Mouse (Mus musculus): ENCODE measurements around the gene Scaf4. TPM values are rescaled to one million over a fixed set of nuclear protein-coding genes. Genes with fewer than 3 reads are reported as not detected.
A peak's percentile ranks its signal among the peaks of the same experiment; 100 is the strongest.

Gene Scaf4
- 30.4 and 32.6 TPM in 2 replicates for polyA plus RNA-seq (2015; fragmentation: Nextera tagmentation; extraction: Ambion mirVana)

DNA sequence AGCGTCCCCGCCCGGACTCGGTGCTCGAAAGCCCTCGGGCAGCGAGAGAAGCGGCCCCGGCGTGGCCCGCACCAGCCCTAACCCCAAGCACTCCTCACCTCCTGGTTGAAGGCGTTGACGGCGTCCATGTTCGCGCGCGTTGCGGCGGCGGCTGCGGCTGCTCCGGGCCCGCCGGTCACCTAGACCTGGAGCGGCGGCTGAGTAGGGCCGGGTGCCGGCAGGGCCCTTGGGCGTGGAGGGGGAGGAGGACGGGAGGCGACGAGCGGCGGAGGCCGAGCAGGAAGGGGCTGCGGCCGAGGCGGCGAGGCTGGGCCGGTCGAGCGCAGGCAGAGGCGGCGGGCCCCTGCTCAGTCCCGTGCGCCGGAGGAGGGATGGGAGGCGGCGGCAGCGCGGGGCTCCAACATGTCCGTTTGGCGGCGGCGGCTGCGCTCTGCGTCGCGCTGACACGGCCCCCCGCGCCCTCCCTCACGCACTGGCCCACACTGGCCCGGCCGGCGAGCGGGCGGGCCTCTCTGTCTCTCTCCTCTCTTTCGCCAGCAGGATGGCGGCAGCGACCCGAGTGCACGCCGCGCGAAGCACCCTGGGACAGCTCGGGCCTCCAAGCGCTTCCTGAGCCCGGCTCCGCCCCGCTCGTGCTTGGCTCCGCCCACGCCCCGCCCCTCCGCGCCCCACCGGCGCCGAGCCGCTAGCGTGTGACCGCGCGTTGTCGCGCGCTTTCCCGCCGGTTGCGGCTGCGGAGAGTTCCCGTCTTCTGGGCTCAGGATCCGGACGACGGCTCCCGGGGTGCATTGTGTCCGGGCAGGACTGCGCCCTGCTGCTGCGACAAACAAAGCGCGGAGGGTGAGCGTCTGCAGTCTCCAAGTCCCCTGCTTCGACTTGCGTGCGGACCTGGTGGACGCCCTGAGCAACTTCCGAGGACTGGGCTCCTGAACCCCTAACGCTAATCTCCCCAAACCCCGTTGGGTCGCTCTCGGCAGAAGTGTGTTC is at the start of gene Scaf4:
Gene Scaf4, minus strand, starts transcription at position 599 of the 987 bp plus-strand sequence.
- Histone ChIP-seq H3K27me3 (no peaks in the 10 kb centered on the region), H3K9me3 (replicated peaks) (no peaks in the 10 kb centered on the region), H3K9ac (peak within 1 kb of the TSS; percentile 97), H3K4me3 (replicated peaks) (peak within 1 kb of the TSS; percentile 95), H3K36me3 (no peaks in the 10 kb centered on the region), H3K4me2 (peak within 1 kb of the TSS; percentile 81), H3K27ac (peak within 1 kb of the TSS; percentile 96), H3K4me1 (peaks cover 45% of the 10 kb centered on the region)
- peak; percentile 97 for ATAC-seq (replicated peaks; ENCODE audit: low FRiP score)
- WGBS, result under 1% methylated on average over 111 of the region's 123 CpGs

DNA sequence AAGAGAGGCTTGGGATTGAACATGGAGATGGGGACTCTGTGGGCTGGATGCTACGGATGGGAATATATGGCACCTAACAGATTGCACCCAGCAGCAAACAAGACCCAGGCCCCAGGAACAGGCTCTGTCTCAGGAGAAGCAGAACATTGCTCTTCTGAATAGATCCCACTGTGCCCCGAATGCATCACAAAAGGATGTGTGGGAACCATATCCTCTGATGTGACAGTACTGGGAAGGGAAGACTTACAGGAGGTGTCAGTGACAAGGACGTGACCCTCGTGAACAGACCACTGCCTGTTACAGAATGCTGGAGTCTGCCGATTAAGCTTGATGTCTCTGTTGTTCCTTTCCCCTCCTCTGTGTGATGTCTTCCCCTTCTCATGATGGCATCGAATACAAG is 48.2 kb upstream of the Scaf4 start:
- H3K9me3 ChIP-seq (replicated peaks), result no peaks in the 10 kb centered on the region
- ATAC-seq (replicated peaks; ENCODE audit: low FRiP score), result no peak

DNA sequence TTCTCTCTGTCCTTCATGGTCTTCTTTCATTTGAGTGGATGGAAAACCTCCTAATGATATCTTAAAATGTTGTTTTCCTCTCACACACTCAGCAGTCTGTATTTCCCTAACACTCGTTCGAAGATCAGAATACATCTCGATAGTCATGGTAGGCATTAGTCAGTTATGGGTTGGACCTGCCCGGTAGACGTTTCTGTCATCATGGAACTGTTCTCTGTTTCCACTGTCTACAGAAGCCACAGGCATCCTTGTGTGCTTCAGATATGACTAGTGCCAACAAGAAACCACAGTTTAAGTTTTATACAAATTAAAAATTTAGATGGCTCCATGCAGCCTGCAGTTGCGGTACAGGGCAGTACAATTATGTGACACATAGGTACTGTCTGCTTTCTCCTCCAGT is 46.7 kb upstream of the Scaf4 start:
- Histone ChIP-seq H3K4me2 (no peak overlapping the region), H3K4me1 (peaks cover 11% of the 10 kb centered on the region), H3K9me3 (replicated peaks) (no peaks in the 10 kb centered on the region), H3K36me3 (no peaks in the 10 kb centered on the region), H3K27ac (no peak overlapping the region), H3K4me3 (replicated peaks) (no peak overlapping the region), H3K9ac (no peak overlapping the region), H3K27me3 (peaks cover 6% of the 10 kb centered on the region; the same call in 1 of the 2 replicates)
- 92% methylated on average over 6 of the region's 6 CpGs for WGBS
- no peak for ATAC-seq (replicated peaks; ENCODE audit: low FRiP score)

More for the DNA sequence above, 48.2 kb upstream of the Scaf4 start:
- Histone ChIP-seq H3K36me3 (no peaks in the 10 kb centered on the region), H3K4me1 (peaks cover 11% of the 10 kb centered on the region), H3K4me3 (replicated peaks) (no peak overlapping the region), H3K9ac (no peak overlapping the region), H3K27ac (no peak overlapping the region), H3K27me3 (peaks cover 6% of the 10 kb centered on the region; the same call in 1 of the 2 replicates), H3K4me2 (no peak overlapping the region)
- 38% methylated on average over 6 of the region's 6 CpGs for WGBS

DNA sequence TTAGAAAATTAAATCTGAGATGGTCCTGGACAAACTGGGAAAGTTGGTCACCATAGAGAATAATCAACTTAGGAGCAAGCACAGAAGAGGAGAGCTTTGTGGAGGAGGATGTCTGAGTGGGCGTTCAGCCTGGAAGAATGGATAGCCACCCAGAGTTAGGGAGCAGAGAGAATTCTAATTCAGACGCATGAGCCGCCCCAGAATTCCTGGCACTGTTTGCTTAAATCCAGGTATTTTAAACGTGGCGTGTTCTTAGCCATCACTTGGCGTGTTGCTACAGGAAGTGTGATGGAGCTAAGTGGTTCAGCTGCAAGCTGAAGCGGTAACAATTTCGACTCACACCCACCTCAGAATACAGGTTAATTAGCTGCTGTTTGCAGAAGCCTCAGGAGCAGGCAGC is 45.2 kb upstream of the Scaf4 start:
- H3K27me3 ChIP-seq, result peaks cover 6% of the 10 kb centered on the region; the same call in 1 of the 2 replicates

DNA sequence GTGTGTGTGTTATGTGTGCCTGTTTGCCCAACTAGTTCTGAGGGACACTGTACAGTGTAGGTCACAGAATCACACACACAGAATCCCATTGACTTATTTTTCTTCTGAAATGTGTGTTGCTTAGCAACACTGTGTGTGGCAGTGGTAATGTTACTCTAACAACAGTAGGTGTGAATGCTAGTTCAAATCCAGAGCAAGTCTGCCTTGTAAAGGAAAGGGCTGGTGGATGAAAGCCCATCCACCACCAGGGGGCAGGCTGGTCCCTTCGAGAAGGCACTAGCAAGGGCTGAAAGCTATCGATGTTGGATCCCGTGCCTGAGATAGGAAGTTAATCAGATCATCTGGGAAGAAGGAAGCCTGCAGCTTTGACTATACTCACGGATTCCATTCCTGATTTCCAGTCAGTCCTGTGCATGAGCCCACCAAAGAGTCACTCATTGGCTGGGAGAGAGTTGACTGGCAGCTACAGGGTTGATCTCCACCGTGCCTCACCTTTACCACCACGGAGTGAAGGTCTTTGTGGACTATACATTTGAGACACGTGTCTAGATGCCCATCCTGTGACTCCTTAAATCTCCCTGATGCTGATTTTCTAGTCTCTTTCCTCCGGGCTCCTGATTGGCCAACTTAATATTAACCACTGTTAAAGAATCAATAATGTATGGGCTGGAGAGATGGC is 38.7 kb upstream of the Scaf4 start:
- Histone ChIP-seq H3K9me3 (replicated peaks) (no peaks in the 10 kb centered on the region), H3K4me3 (replicated peaks) (no peak overlapping the region), H3K27me3 (no peaks in the 10 kb centered on the region), H3K4me2 (no peak overlapping the region), H3K36me3 (no peaks in the 10 kb centered on the region), H3K4me1 (no peaks in the 10 kb centered on the region), H3K9ac (no peak overlapping the region), H3K27ac (no peak overlapping the region)
- peak; percentile 77 for ATAC-seq (replicated peaks; ENCODE audit: low FRiP score)
- WGBS, result 32% methylated on average over 8 of the region's 8 CpGs

More for the DNA sequence above, 45.2 kb upstream of the Scaf4 start:
- ATAC-seq (replicated peaks; ENCODE audit: low FRiP score), result no peak
- WGBS, result 70% methylated on average over 8 of the region's 8 CpGs
- H3K4me1 ChIP-seq, result peaks cover 11% of the 10 kb centered on the region
- no peak overlapping the region for H3K9ac ChIP-seq
- H3K27ac ChIP-seq, result no peak overlapping the region
- no peak overlapping the region for H3K4me2 ChIP-seq
- H3K4me3 ChIP-seq (replicated peaks), result no peak overlapping the region
- no peaks in the 10 kb centered on the region for H3K36me3 ChIP-seq
- no peaks in the 10 kb centered on the region for H3K9me3 ChIP-seq (replicated peaks)

DNA sequence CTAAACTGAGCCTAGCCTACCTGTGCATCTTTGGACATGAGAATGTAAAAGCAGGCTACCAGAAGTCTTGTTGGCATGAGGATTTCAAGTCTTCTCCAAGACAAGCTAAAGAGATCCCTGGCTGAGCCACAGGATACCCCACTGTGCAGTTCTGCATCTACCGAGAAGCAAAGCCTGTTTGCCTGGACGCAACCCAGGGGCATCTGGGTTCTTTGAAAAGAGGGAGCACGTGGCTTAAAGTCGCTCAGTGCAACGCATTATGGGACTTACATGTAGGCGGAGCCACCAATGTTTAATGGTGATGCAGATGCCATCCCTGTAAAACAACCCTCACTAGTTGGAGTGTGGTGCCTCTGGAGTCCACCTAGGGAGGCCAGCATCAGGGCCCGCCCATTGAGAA is 35.0 kb upstream of the Scaf4 start:
- Histone ChIP-seq H3K27me3 (no peaks in the 10 kb centered on the region), H3K36me3 (no peaks in the 10 kb centered on the region)
- 82% methylated on average over 7 of the region's 7 CpGs for WGBS

DNA sequence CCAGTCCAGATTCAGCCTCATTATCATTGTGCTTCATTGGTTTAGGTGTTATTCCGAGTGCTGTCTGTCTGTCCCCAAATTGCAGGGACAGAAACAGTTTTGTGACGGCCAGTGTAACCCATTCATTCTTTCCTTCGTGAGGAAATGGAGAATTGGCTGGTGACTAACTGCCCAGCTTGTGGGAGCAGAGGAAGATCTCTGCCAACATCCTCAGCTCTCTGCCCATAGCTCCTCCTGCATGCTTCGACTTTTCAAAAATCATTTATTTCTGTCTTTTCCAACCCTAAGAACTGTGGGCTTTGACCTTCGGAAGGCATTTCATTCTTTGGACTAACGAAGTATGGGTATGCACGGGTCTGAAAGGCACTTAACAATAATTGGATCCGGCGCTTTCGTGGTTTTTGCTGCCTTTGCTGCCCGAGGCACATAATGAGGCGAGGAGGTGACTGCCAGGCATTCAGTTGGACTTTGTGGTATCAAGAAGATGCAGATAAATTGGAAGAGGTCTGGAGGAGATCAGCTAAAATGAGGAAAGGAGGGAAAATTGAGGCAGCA is 34.1 kb upstream of the Scaf4 start:
- Histone ChIP-seq H3K9ac (no peak overlapping the region), H3K4me2 (no peak overlapping the region), H3K9me3 (replicated peaks) (no peaks in the 10 kb centered on the region), H3K27me3 (no peaks in the 10 kb centered on the region), H3K4me1 (no peaks in the 10 kb centered on the region), H3K4me3 (replicated peaks) (no peak overlapping the region), H3K27ac (no peak overlapping the region), H3K36me3 (no peaks in the 10 kb centered on the region)
- WGBS, result 72% methylated on average over 12 of the region's 12 CpGs
- ATAC-seq (replicated peaks; ENCODE audit: low FRiP score), result no peak

More for the DNA sequence above, 35.0 kb upstream of the Scaf4 start:
- Histone ChIP-seq H3K4me1 (no peaks in the 10 kb centered on the region), H3K4me3 (replicated peaks) (no peak overlapping the region), H3K9me3 (replicated peaks) (no peaks in the 10 kb centered on the region), H3K9ac (no peak overlapping the region), H3K4me2 (no peak overlapping the region), H3K27ac (no peak overlapping the region)
- no peak for ATAC-seq (replicated peaks; ENCODE audit: low FRiP score)

DNA sequence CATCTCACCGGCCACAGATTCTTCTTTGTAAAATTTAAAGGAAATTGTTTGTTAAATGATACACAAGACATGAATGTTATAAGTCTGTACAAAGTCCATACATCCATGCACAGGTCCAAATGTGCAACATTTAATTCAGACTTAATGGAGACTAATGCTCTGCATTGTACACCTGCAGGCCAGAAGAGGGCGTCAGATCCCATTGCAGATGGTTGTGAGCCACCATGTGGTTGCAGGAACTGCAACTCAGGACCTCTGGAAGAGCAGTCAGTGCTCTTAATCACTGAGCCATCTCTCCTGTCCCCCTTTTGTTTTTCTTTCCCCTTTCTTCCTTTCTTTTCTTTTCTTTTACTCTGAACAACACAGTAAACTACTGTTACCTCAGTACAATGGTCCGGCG is 33.5 kb upstream of the Scaf4 start:
- 84% methylated on average over 4 of the region's 4 CpGs for WGBS

DNA sequence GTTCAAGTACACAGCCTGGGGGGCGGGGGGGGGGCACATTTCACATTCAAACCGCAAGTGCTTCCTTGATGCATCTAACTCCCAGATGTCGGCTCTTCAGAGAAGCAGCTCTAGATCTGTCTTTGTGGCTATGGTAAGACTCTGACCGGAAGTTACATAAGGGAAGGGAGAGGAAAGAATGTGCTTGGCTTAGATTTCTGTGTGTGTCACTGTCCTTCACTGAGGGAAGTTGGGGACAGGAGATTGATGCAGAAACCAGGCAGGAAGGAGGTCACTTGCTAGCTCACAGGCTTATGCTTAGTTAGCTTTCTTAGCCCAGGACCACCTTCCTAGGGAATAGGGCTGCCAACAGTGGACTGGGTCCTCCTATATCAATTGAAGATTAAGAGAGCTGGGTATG is 31.6 kb upstream of the Scaf4 start:
- Histone ChIP-seq H3K27ac (no peak overlapping the region), H3K4me3 (replicated peaks) (no peak overlapping the region), H3K4me1 (no peaks in the 10 kb centered on the region), H3K27me3 (no peaks in the 10 kb centered on the region), H3K36me3 (no peaks in the 10 kb centered on the region), H3K9me3 (replicated peaks) (no peaks in the 10 kb centered on the region), H3K4me2 (no peak overlapping the region), H3K9ac (no peak overlapping the region)
- ATAC-seq (replicated peaks; ENCODE audit: low FRiP score), result no peak
- WGBS, result 85% methylated on average over 4 of the region's 4 CpGs

More for the DNA sequence above, 33.5 kb upstream of the Scaf4 start:
- Histone ChIP-seq H3K9ac (no peak overlapping the region), H3K9me3 (replicated peaks) (no peaks in the 10 kb centered on the region), H3K4me1 (no peaks in the 10 kb centered on the region), H3K4me3 (replicated peaks) (no peak overlapping the region), H3K27ac (no peak overlapping the region), H3K27me3 (no peaks in the 10 kb centered on the region), H3K4me2 (no peak overlapping the region), H3K36me3 (no peaks in the 10 kb centered on the region)
- no peak for ATAC-seq (replicated peaks; ENCODE audit: low FRiP score)

DNA sequence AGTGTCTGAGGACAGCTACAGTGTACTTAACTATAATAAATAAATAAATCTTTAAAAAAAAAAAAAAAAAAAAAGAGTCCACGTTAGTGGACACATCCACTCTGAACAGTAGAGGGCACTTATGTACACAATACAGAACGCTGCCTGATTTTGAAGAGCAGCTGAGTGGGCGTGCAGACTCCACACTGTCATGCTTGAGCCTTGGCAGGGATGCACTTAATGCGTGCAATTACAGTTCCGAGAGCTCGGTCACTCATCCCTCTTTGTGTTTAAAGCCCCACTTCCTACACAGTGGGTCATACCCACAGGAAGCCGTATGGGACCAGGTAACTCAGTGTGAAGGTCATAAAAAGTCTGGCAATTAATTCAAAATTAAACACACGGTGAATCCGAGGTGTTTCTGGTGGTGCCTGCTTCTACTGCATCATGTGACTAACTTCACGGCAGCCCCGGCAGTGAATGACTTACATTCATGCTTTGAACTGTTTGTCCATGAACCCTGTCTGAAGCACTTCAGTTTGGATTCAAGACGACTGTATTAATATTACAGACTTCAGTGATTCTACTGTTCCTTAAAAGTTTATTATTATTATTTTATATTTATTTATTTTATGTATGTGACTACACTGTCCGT is 28.3 kb upstream of the Scaf4 start:
- 0 out of 2 replicates have a peak, but pooled peaks have one; percentile 43 for ATAC-seq (replicated peaks; ENCODE audit: low FRiP score)
- H3K4me3 ChIP-seq (replicated peaks), result no peak overlapping the region
- H3K9ac ChIP-seq, result no peak overlapping the region
- H3K27ac ChIP-seq, result no peak overlapping the region
- H3K27me3 ChIP-seq, result no peaks in the 10 kb centered on the region
- H3K9me3 ChIP-seq (replicated peaks), result no peaks in the 10 kb centered on the region
- no peaks in the 10 kb centered on the region for H3K36me3 ChIP-seq
- H3K4me2 ChIP-seq, result no peak overlapping the region
- H3K4me1 ChIP-seq, result no peaks in the 10 kb centered on the region
- 71% methylated on average over 13 of the region's 13 CpGs for WGBS

DNA sequence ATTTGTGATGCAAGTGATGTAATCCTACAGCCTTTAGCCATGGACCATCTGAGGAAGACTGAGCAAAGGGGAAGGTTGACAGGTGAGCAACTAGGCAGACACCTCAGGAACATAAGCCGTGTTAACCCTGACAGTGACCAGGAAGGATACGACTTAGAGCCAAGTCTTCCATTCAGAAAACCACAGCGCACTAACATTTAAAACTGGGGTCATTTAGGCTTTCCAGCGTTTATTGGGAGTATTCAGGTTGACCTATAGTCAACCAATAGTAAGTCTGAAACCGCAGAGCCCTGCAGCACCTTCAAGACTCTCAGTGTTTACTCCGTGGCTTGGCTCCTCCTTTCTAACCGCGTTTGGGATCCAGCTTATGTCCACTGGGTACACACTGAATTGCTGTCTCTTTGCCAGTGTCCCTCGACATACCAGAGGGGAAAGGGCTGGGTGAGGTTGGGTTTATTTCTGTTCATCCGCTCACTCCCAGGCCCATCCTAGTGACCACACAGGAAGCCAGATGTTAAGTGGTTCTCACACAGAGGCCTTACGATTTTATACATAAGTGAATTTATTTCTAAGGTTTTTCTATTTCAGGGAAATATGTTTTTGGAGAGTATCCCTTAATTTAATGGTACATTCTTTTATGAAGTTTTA is 26.3 kb upstream of the Scaf4 start:
- ATAC-seq (replicated peaks; ENCODE audit: low FRiP score), result no peak
- Histone ChIP-seq H3K27me3 (no peaks in the 10 kb centered on the region), H3K4me2 (no peak overlapping the region), H3K36me3 (no peaks in the 10 kb centered on the region), H3K9me3 (replicated peaks) (no peaks in the 10 kb centered on the region), H3K27ac (no peak overlapping the region), H3K4me3 (replicated peaks) (no peak overlapping the region), H3K4me1 (no peaks in the 10 kb centered on the region), H3K9ac (no peak overlapping the region)
- 81% methylated on average over 11 of the region's 11 CpGs for WGBS

Data from kidney, embryonic 15.5 days (tissue).